Mouse (Mus musculus): Measurements from ENCODE around the gene Cmah. TPM values are rescaled to one million over a fixed set of nuclear protein-coding genes. Genes with fewer than 3 reads are reported as not detected.

The Cmah gene
- polyA plus RNA-seq, 1 experiment from 2014 or later, result 0.27 TPM

GRCm38 (mm10) chr13:24430215-24430614, 103.0 kb downstream of the Cmah start:
- no peaks in the 10 kb centered on the region for H3K9me3 ChIP-seq (replicated peaks)
- H3K4me2 ChIP-seq (replicated peaks), result no peak overlapping the region
- WGBS, result 78% methylated on average over 5 of the region's 5 CpGs
- no peak overlapping the region for H3K9ac ChIP-seq
- H3K4me1 ChIP-seq, result no peaks in the 10 kb centered on the region
- no peaks in the 10 kb centered on the region for H3K36me3 ChIP-seq
- no peak for ATAC-seq (ENCODE audit: low FRiP score)
- no peaks in the 10 kb centered on the region for H3K27me3 ChIP-seq
- H3K27ac ChIP-seq, result no peak overlapping the region
- no peak overlapping the region for H3K4me3 ChIP-seq

GRCm38 (mm10) chr13:24431593-24431992, 104.4 kb downstream of the Cmah start:
- no peaks in the 10 kb centered on the region for H3K27me3 ChIP-seq
- WGBS, result 91% methylated on average over 3 of the region's 3 CpGs
- no peak overlapping the region for H3K4me3 ChIP-seq
- no peak for ATAC-seq (ENCODE audit: low FRiP score)
- no peak overlapping the region for H3K4me2 ChIP-seq (replicated peaks)
- H3K4me1 ChIP-seq, result no peaks in the 10 kb centered on the region
- no peak overlapping the region for H3K27ac ChIP-seq
- no peaks in the 10 kb centered on the region for H3K36me3 ChIP-seq
- H3K9me3 ChIP-seq (replicated peaks), result no peaks in the 10 kb centered on the region
- no peak overlapping the region for H3K9ac ChIP-seq

- Histone ChIP-seq H3K36me3 (no peaks in the 10 kb centered on the region), H3K9ac (no peak overlapping the region), H3K9me3 (replicated peaks) (no peaks in the 10 kb centered on the region), H3K27ac (no peak overlapping the region), H3K4me2 (replicated peaks) (no peak overlapping the region), H3K4me1 (0 out of 2 replicates have a peak, but pooled peaks cover 3% of the 10 kb centered on the region), H3K27me3 (no peaks in the 10 kb centered on the region), H3K4me3 (no peak overlapping the region)
- ATAC-seq (ENCODE audit: low FRiP score), result no peak
- WGBS, result 64% methylated on average over 6 of the region's 6 CpGs
Measured at GRCm38 (mm10) chr13:24442272-24442671, 115.1 kb downstream of the Cmah start.

GRCm38 (mm10) chr13:24443763-24444347, 116.7 kb downstream of the Cmah start:
- H3K9me3 ChIP-seq (replicated peaks), result no peaks in the 10 kb centered on the region
- no peak overlapping the region for H3K9ac ChIP-seq
- H3K27ac ChIP-seq, result no peak overlapping the region
- WGBS, result 79% methylated on average over 4 of the region's 4 CpGs
- no peak overlapping the region for H3K4me3 ChIP-seq
- no peaks in the 10 kb centered on the region for H3K36me3 ChIP-seq
- 0 out of 2 replicates have a peak, but pooled peaks cover 3% of the 10 kb centered on the region for H3K4me1 ChIP-seq
- H3K4me2 ChIP-seq (replicated peaks), result no peak overlapping the region
- ATAC-seq (ENCODE audit: low FRiP score), result no peak
- H3K27me3 ChIP-seq, result no peaks in the 10 kb centered on the region

GRCm38 (mm10) chr13:24444709-24445108, 117.5 kb downstream of the Cmah start:
- H3K9me3 ChIP-seq (replicated peaks), result no peaks in the 10 kb centered on the region
- H3K4me3 ChIP-seq, result no peak overlapping the region
- no peaks in the 10 kb centered on the region for H3K27me3 ChIP-seq
- H3K27ac ChIP-seq, result no peak overlapping the region
- H3K4me2 ChIP-seq (replicated peaks), result no peak overlapping the region
- H3K36me3 ChIP-seq, result no peaks in the 10 kb centered on the region
- 71% methylated on average over 4 of the region's 4 CpGs for WGBS
- ATAC-seq (ENCODE audit: low FRiP score), result no peak
- no peak overlapping the region for H3K9ac ChIP-seq
- H3K4me1 ChIP-seq, result 0 out of 2 replicates have a peak, but pooled peaks cover 3% of the 10 kb centered on the region

- Histone ChIP-seq H3K36me3 (no peaks in the 10 kb centered on the region), H3K27me3 (no peaks in the 10 kb centered on the region), H3K4me2 (replicated peaks) (no peak overlapping the region), H3K9ac (no peak overlapping the region), H3K4me1 (0 out of 2 replicates have a peak, but pooled peaks cover 3% of the 10 kb centered on the region), H3K27ac (no peak overlapping the region), H3K4me3 (no peak overlapping the region), H3K9me3 (replicated peaks) (no peaks in the 10 kb centered on the region)
- no peak for ATAC-seq (ENCODE audit: low FRiP score)
- 99% methylated on average over 3 of the region's 3 CpGs for WGBS
Measured at GRCm38 (mm10) chr13:24445166-24445565, 118.0 kb downstream of the Cmah start.

- ATAC-seq (ENCODE audit: low FRiP score), result no peak
- no peak overlapping the region for H3K4me2 ChIP-seq (replicated peaks)
- H3K4me1 ChIP-seq, result 0 out of 2 replicates have a peak, but pooled peaks cover 3% of the 10 kb centered on the region
- no peaks in the 10 kb centered on the region for H3K36me3 ChIP-seq
- WGBS, result 85% methylated on average over 4 of the region's 4 CpGs
- no peaks in the 10 kb centered on the region for H3K27me3 ChIP-seq
- no peaks in the 10 kb centered on the region for H3K9me3 ChIP-seq (replicated peaks)
- no peak overlapping the region for H3K4me3 ChIP-seq
- H3K27ac ChIP-seq, result no peak overlapping the region
- no peak overlapping the region for H3K9ac ChIP-seq
Measured at GRCm38 (mm10) chr13:24446081-24446480, 118.9 kb downstream of the Cmah start.

GRCm38 (mm10) chr13:24447043-24447442, 119.8 kb downstream of the Cmah start:
- H3K9ac ChIP-seq, result no peak overlapping the region
- 66% methylated on average over 5 of the region's 5 CpGs for WGBS
- no peak for ATAC-seq (ENCODE audit: low FRiP score)

GRCm38 (mm10) chr13:24448578-24448977, 121.4 kb downstream of the Cmah start:
- H3K27ac ChIP-seq, result no peak overlapping the region
- H3K9ac ChIP-seq, result no peak overlapping the region
- WGBS, result 73% methylated on average over 6 of the region's 6 CpGs
- H3K36me3 ChIP-seq, result no peaks in the 10 kb centered on the region
- no peak overlapping the region for H3K4me2 ChIP-seq (replicated peaks)
- H3K4me3 ChIP-seq, result no peak overlapping the region
- ATAC-seq (ENCODE audit: low FRiP score), result no peak
- no peaks in the 10 kb centered on the region for H3K9me3 ChIP-seq (replicated peaks)
- no peaks in the 10 kb centered on the region for H3K27me3 ChIP-seq
- H3K4me1 ChIP-seq, result no peaks in the 10 kb centered on the region

More at GRCm38 (mm10) chr13:24447043-24447442, 119.8 kb downstream of the Cmah start:
- Histone ChIP-seq H3K36me3 (no peaks in the 10 kb centered on the region), H3K27ac (no peak overlapping the region), H3K4me2 (replicated peaks) (no peak overlapping the region), H3K4me3 (no peak overlapping the region), H3K9me3 (replicated peaks) (no peaks in the 10 kb centered on the region), H3K4me1 (0 out of 2 replicates have a peak, but pooled peaks cover 2% of the 10 kb centered on the region), H3K27me3 (no peaks in the 10 kb centered on the region)

GRCm38 (mm10) chr13:24451455-24451854, 124.3 kb downstream of the Cmah start:
- Histone ChIP-seq H3K4me2 (replicated peaks) (no peak overlapping the region), H3K4me1 (no peaks in the 10 kb centered on the region), H3K4me3 (no peak overlapping the region), H3K27ac (no peak overlapping the region), H3K9ac (no peak overlapping the region), H3K27me3 (no peaks in the 10 kb centered on the region), H3K9me3 (replicated peaks) (no peaks in the 10 kb centered on the region), H3K36me3 (no peaks in the 10 kb centered on the region)
- ATAC-seq (ENCODE audit: low FRiP score), result no peak
- 80% methylated on average over 2 of the region's 2 CpGs for WGBS

GRCm38 (mm10) chr13:24453737-24454136, 126.5 kb downstream of the Cmah start:
- Histone ChIP-seq H3K27ac (no peak overlapping the region), H3K9me3 (replicated peaks) (no peaks in the 10 kb centered on the region), H3K36me3 (no peaks in the 10 kb centered on the region), H3K27me3 (no peaks in the 10 kb centered on the region), H3K9ac (no peak overlapping the region), H3K4me1 (no peaks in the 10 kb centered on the region), H3K4me2 (replicated peaks) (no peak overlapping the region), H3K4me3 (no peak overlapping the region)
- ATAC-seq (ENCODE audit: low FRiP score), result no peak
- 88% methylated on average over 5 of the region's 5 CpGs for WGBS

- no peak for ATAC-seq (ENCODE audit: low FRiP score)
- no peak overlapping the region for H3K27ac ChIP-seq
- no peak overlapping the region for H3K4me2 ChIP-seq (replicated peaks)
- H3K4me1 ChIP-seq, result no peaks in the 10 kb centered on the region
- no peaks in the 10 kb centered on the region for H3K27me3 ChIP-seq
- no peak overlapping the region for H3K4me3 ChIP-seq
- 90% methylated on average over 4 of the region's 4 CpGs for WGBS
- no peaks in the 10 kb centered on the region for H3K9me3 ChIP-seq (replicated peaks)
- no peak overlapping the region for H3K9ac ChIP-seq
- no peaks in the 10 kb centered on the region for H3K36me3 ChIP-seq
Measured at GRCm38 (mm10) chr13:24456385-24456784, 129.2 kb downstream of the Cmah start.

GRCm38 (mm10) chr13:24460517-24460916, 133.3 kb downstream of the Cmah start:
- Histone ChIP-seq H3K27me3 (no peaks in the 10 kb centered on the region), H3K4me3 (no peak overlapping the region), H3K4me1 (no peaks in the 10 kb centered on the region; the same call in 1 of the 2 replicates), H3K9me3 (replicated peaks) (no peaks in the 10 kb centered on the region), H3K27ac (no peak overlapping the region), H3K4me2 (replicated peaks) (no peak overlapping the region), H3K36me3 (no peaks in the 10 kb centered on the region), H3K9ac (no peak overlapping the region)
- ATAC-seq (ENCODE audit: low FRiP score), result no peak
- whole genome bisulfite sequencing, result 82% methylated on average over 5 of the region's 5 CpGs
